Mouse (Mus musculus): Measurements from ENCODE around the gene Ppfia2.

- no peak for TF ChIP-seq MAX (IDR thresholded peaks at IDR 0.05; ENCODE audit: low read depth)
- TF ChIP-seq CEBPB (IDR thresholded peaks at IDR 0.05; ENCODE audit: insufficient read depth, poor library complexity, severe bottlenecking), result no peak
- no peak for TF ChIP-seq POLR2A (IDR thresholded peaks at IDR 0.05; ENCODE audit: insufficient read length, low read depth)
- no peak for TF ChIP-seq MYOG (IDR thresholded peaks at IDR 0.05; ENCODE audit: control insufficient read depth in 1 of 3, insufficient read depth in 1 of 3, insufficient read length in 2 of 3, low read depth in 2 of 3)
- TF ChIP-seq TCF12 (IDR thresholded peaks at IDR 0.05; ENCODE audit: insufficient read depth, poor library complexity, severe bottlenecking), result no peak
- no peak for TF ChIP-seq USF1 (IDR thresholded peaks at IDR 0.05; ENCODE audit: low read depth)
Measured at GRCm38 (mm10) chr10:106590944-106591343, 120.8 kb downstream of the Ppfia2 start.

All from myocyte (in vitro differentiated cells).